Mouse (Mus musculus) limb, embryonic 15.5 days (tissue): ENCODE results near the gene Sars2. TPM values are rescaled to one million over a fixed set of nuclear protein-coding genes. Genes with fewer than 3 reads are reported as not detected.

ENCODE experiments used
- ATAC-seq: fragments of 200-750 bp; cut with Nextera tagmentation; 2 replicates; pipeline ENCODE4 v1.8.0; 2017; ENCODE audit warnings: low read depth, moderate TSS enrichment; ENCODE audit not compliant: insufficient number of reproducible peaks, low FRiP score, low TSS enrichment
- H3K27ac ChIP-seq: fragments of 300-500 bp; sonication (generic); 2 replicates; pipeline ENCODE4 v1.5.1; 2015; ENCODE audit warnings: moderate library complexity, mild to moderate bottlenecking, inconsistent platforms
- H3K27me3 ChIP-seq: fragments of 300-500 bp; sonication (generic); 2 replicates; pipeline ENCODE4 v1.6.1; 2015; ENCODE audit warnings: inconsistent platforms
- H3K36me3 ChIP-seq: fragments of 300-500 bp; sonication (generic); 2 replicates; pipeline ENCODE4 v1.6.1; 2015; ENCODE audit warnings: inconsistent platforms
- H3K4me1 ChIP-seq: fragments of 300-500 bp; sonication (generic); 2 replicates; pipeline ENCODE4 v1.6.1; 2015; ENCODE audit warnings: inconsistent platforms
- H3K4me2 ChIP-seq: fragments of 300-500 bp; sonication (generic); 2 replicates; pipeline ENCODE4 v1.6.1; 2015; ENCODE audit warnings: mild to moderate bottlenecking, inconsistent platforms
- H3K4me3 ChIP-seq: fragments of 300-500 bp; sonication (generic); 2 replicates; pipeline ENCODE4 v1.5.1; 2015; ENCODE audit warnings: mild to moderate bottlenecking, inconsistent platforms
- H3K9ac ChIP-seq: fragments of 300-500 bp; sonication (generic); 2 replicates; pipeline ENCODE4 v1.6.1; 2015; ENCODE audit warnings: inconsistent platforms
- H3K9me3 ChIP-seq: fragments of 300-500 bp; sonication (generic); 2 replicates; pipeline ENCODE4 v1.6.1; 2016; ENCODE audit warnings: inconsistent platforms
- WGBS: fragments of 180-500 bp; shearing (Covaris S2); methylation state at CpG from one replicate; pipeline ENCODE4 v1.1.7; 2015; 5-methylcytosine and 5-hydroxymethylcytosine counted together
- polyA plus RNA-seq: library from polyadenylated mRNA; unstranded; fragments of >200 nt; fragmentation: Nextera tagmentation; extraction: Ambion mirVana; gene quantifications from 2 replicates; pipeline ENCODE4 v1.2.1, GENCODE M21; 2015

Gene Sars2
- polyA plus RNA-seq, 1 experiment from 2014 or later, result 20.1 TPM

DNA sequence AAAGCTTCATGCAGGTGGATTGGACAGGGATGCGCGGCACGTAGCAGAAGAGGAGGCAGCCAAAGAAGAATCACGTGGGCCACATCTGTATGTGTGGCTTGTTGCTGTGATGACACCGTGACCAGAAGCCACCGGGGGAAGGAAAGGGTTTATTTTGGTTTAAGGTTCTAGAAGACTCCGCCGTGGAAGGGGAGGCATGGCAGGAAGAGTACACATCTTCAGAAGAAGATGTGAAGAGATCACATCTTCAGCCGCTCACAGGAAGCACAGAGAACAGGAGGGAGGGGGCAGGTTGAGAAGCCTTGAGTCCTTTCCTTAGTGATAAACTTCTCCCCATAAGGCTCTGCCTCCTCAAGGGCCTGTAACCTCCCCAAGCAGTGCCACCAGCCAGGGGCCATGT lies 58.2 kb downstream of the Sars2 start:
- no peak for ATAC-seq
- Histone ChIP-seq H3K9ac (no peak overlapping the region), H3K4me1 (peaks cover 40% of the 10 kb centered on the region), H3K27me3 (no peaks in the 10 kb centered on the region), H3K27ac (no peak overlapping the region), H3K9me3 (no peaks in the 10 kb centered on the region), H3K36me3 (no peaks in the 10 kb centered on the region), H3K4me3 (no peak overlapping the region), H3K4me2 (no peak overlapping the region)
- 97% methylated on average over 9 of the region's 9 CpGs for WGBS

GRCm38 (mm10) chr7:28801451-28801850 lies 59.7 kb downstream of the Sars2 start:
- WGBS, result 55% methylated on average over 3 of the region's 3 CpGs

DNA sequence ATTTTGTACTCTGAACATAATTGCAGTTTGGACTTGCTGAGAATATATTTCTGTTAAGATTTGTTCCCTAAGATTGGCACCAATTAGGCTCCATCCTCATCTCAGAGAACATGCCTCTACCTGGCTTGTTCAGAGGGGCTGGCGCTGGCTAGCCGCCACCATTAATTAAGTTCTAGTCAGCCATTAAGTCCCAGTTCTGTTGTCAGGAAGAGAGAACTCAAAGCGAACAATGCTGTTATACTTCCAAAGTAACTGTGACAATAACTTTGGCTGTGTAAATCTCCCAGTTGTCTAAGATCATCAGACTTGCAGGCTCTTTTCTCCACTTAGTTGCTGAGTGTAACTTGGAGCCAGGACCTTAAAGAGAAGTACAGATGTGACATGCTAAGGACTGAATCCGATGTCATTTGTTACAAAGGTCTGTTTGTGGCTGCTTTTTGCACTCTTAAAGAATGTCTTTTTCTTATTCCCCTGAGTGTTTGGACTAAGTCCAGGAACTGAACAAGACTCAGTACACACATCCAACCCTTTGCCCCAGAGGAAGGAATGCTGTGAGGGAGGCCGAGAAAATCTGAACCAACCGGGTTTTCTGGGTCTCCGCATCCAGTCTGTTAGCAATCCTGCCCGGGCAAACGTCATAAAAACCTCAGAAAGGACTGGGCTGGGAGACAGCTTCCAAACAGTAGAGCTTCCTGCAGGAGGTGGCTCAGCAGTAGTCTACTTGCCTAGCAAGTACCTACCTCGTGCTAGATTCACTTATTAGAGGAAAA lies 60.3 kb downstream of the Sars2 start:
- peak; percentile 40; the same call in 1 of the 2 replicates for ATAC-seq
- H3K9ac ChIP-seq, result no peak overlapping the region
- 11% methylated on average over 10 of the region's 10 CpGs for WGBS
- H3K27ac ChIP-seq, result peak overlapping the region; percentile 94
- no peak overlapping the region for H3K4me3 ChIP-seq
- H3K9me3 ChIP-seq, result no peaks in the 10 kb centered on the region
- no peaks in the 10 kb centered on the region for H3K27me3 ChIP-seq
- no peaks in the 10 kb centered on the region for H3K36me3 ChIP-seq
- H3K4me2 ChIP-seq, result peak overlapping the region; percentile 25; the same call in 1 of the 2 replicates
- H3K4me1 ChIP-seq, result peaks cover 31% of the 10 kb centered on the region

More at GRCm38 (mm10) chr7:28801451-28801850, 59.7 kb downstream of the Sars2 start:
- H3K27ac ChIP-seq, result peak overlapping the region; percentile 94
- no peaks in the 10 kb centered on the region for H3K9me3 ChIP-seq
- H3K9ac ChIP-seq, result no peak overlapping the region
- no peaks in the 10 kb centered on the region for H3K36me3 ChIP-seq
- no peak overlapping the region for H3K4me3 ChIP-seq
- H3K4me1 ChIP-seq, result peaks cover 34% of the 10 kb centered on the region
- no peaks in the 10 kb centered on the region for H3K27me3 ChIP-seq
- no peak for ATAC-seq
- H3K4me2 ChIP-seq, result no peak overlapping the region

DNA sequence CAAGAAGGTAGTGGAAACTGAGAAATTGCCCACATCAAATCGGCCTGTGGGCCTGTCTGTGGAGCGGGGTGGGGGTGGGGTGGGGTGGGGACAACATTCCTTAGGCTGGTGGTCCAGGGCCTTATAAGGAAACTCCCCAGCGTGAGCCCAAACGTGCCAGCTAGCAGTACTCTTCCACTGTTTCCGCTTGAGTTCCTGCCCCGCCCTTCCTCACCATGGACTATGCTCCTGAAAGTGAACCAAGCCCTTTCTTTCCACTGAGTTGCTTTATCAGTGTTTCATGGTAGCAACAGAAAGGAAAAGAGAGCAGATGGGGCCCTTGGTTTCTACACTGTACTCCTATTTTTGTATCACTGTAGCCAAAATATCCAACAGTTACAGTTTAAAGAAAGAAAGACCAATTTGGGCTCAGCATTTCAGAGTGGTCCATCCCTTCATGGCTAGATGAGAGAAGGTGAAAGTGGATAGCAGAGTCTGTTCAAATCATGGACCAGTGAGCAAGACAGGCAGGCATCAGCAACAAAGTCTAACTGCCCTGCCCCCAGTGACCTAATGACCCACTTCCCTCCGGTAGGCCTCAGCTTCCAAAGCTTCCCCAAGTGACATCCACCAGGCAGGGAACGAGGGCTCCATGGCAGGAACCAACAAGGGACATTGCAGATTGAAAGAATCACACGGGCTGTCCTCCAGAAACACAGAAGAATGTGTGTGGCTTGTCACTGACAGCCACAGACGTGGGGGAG lies 61.2 kb downstream of the Sars2 start:
- WGBS, result 14% methylated on average over 10 of the region's 10 CpGs
- Histone ChIP-seq H3K4me1 (peaks cover 36% of the 10 kb centered on the region), H3K4me3 (no peak overlapping the region), H3K9me3 (no peaks in the 10 kb centered on the region), H3K27ac (peak overlapping the region; percentile 94), H3K9ac (no peak overlapping the region), H3K27me3 (no peaks in the 10 kb centered on the region), H3K36me3 (no peaks in the 10 kb centered on the region), H3K4me2 (peak overlapping the region; percentile 25; the same call in 1 of the 2 replicates)
- peak; percentile 64; the same call in 1 of the 2 replicates for ATAC-seq

Other genes starting within 250 kb of the Sars2 start
- gene Ifnl2, start 231.5 kb upstream of the Sars2 start, polyA plus RNA-seq, result not detected in 2 replicates
- gene Ifnl3, start 219.2 kb upstream of the Sars2 start, polyA plus RNA-seq, result not detected in 2 replicates
- not detected in 2 replicates for gene Sycn, start 201.1 kb upstream of the Sars2 start, polyA plus RNA-seq
- gene Nccrp1, start 194.7 kb upstream of the Sars2 start, polyA plus RNA-seq, result 1.6 and 2.3 TPM in 2 replicates
- 26.3 and 28.3 TPM in 2 replicates for gene Samd4b, start 143.8 kb upstream of the Sars2 start, polyA plus RNA-seq
- gene Pak4, start 143.8 kb upstream of the Sars2 start, polyA plus RNA-seq, result 33.7 and 34.9 TPM in 2 replicates
- 1.8 and 1.9 TPM in 2 replicates for gene Acp7, start 110.7 kb upstream of the Sars2 start, polyA plus RNA-seq
- gene Fbxo27, start 49.1 kb upstream of the Sars2 start, polyA plus RNA-seq, result 6.2 and 7.2 TPM in 2 replicates
- gene Fbxo17, start 25.2 kb upstream of the Sars2 start, polyA plus RNA-seq, result 27.2 and 37.3 TPM in 2 replicates
- gene Mrps12, start 172 bp upstream of the Sars2 start, polyA plus RNA-seq, result 112 and 125 TPM in 2 replicates
- 0.82 and 1.9 TPM in 2 replicates for gene Ccer2, start 14.2 kb downstream of the Sars2 start, polyA plus RNA-seq
- 79.8 and 96.9 TPM in 2 replicates for gene Sirt2, start 24.7 kb downstream of the Sars2 start, polyA plus RNA-seq
- gene Nfkbib, start 25.5 kb downstream of the Sars2 start, polyA plus RNA-seq, result 41.5 and 49.2 TPM in 2 replicates
- 4.7 and 5.6 TPM in 2 replicates for gene Rinl, start 47.0 kb downstream of the Sars2 start, polyA plus RNA-seq
- gene Hnrnpl, start 66.5 kb downstream of the Sars2 start, polyA plus RNA-seq, result 201 and 221 TPM in 2 replicates
- gene Ech1, start 83.2 kb downstream of the Sars2 start, polyA plus RNA-seq, result 217 and 232 TPM in 2 replicates
- 11.6 and 13.8 TPM in 2 replicates for gene Lgals4, start 91.9 kb downstream of the Sars2 start, polyA plus RNA-seq
- 171 and 257 TPM in 2 replicates for gene Lgals7, start 121.9 kb downstream of the Sars2 start, polyA plus RNA-seq
- 0.97 and 1.3 TPM in 2 replicates for gene Capn12, start 139.4 kb downstream of the Sars2 start, polyA plus RNA-seq
- 347 and 359 TPM in 2 replicates for gene Actn4, start 220.3 kb downstream of the Sars2 start, polyA plus RNA-seq
- 372 and 387 TPM in 2 replicates for gene Eif3k, start 239.9 kb downstream of the Sars2 start, polyA plus RNA-seq
- gene Map4k1, start 240.1 kb downstream of the Sars2 start, polyA plus RNA-seq, result 7.2 and 7.6 TPM in 2 replicates